Mouse (Mus musculus) olfactory bulb, adult 2 months (tissue): ENCODE measurements around the gene Brdt.

ENCODE experiments used
- CTCF ChIP-seq: fragments of 200-500 bp; IDR thresholded peaks from 2 replicates; pipeline ENCODE4 v1.5.1; 2012; ENCODE audit warnings: low read depth, mild to moderate bottlenecking, low read length, moderate library complexity; ENCODE audit not compliant: insufficient read depth
- POLR2A ChIP-seq: fragments of 200-500 bp; IDR thresholded peaks from 2 replicates; pipeline ENCODE4 v1.6.1; 2012; ENCODE audit warnings: mild to moderate bottlenecking, low read depth, low read length, moderate library complexity; ENCODE audit not compliant: insufficient read depth

DNA sequence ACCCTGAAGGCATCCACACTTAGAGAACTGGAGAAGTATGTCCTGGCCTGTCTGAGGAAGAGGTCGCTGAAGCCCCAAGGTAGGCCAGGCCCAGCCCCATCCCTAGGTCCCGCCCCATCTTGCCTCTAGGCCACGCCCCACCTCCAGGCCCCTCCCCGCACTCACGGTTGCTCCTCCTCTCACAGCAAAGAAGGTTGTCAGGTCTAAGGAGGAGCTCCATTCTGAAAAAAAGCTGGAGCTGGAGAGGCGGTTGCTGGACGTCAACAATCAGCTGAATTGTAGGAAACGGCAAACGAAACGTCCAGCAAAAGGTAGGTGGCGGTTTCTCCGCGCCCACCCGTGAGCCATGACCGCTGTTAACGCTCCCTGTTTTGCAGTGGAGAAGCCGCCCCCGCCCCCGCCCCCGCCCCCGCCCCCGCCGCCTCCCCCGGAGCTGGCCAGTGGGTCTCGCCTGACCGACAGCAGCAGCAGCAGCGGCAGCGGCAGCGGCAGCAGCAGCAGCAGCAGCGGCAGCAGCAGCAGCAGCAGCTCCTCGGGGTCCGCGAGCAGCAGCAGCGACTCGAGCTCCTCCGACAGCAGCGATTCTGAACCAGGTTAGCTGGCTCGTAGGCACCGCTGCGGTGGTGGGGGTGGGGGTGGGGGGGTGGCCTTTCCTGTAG, 28.6 kb downstream of the Brdt start:
- TF ChIP-seq CTCF (no peak), POLR2A (no peak)
